Mouse (Mus musculus) embryonic facial prominence, embryonic 11.5 days (tissue): Measurements from ENCODE around the gene Bcl2. TPM values are rescaled to one million over a fixed set of nuclear protein-coding genes. Genes with fewer than 3 reads are reported as not detected.

Experiments used
- ATAC-seq: fragments of 200-750 bp; cut with Nextera tagmentation; replicated peaks from 2 replicates; pipeline ENCODE4 v1.8.0; 2017; ENCODE audit warnings: low read depth; ENCODE audit not compliant: insufficient number of reproducible peaks, low FRiP score, low TSS enrichment
- DNase-seq: peaks from one replicate; pipeline ENCODE4 v3.0.0-alpha.2; 2015; ENCODE audit warnings: low spot score
- H3K27ac ChIP-seq: fragments of 300-500 bp; sonication (generic); replicated peaks from 2 replicates; pipeline ENCODE4 v1.5.1; 2014; ENCODE audit warnings: mild to moderate bottlenecking, low read depth, low read length, control low read depth
- H3K27me3 ChIP-seq: fragments of 300-500 bp; sonication (generic); 2 replicates; pipeline ENCODE4 v1.6.1; 2014; ENCODE audit warnings: mild to moderate bottlenecking, low read length, moderate library complexity, mixed read lengths; ENCODE audit not compliant: control insufficient read depth, insufficient read depth
- H3K36me3 ChIP-seq: fragments of 300-500 bp; sonication (generic); replicated peaks from 2 replicates; pipeline ENCODE4 v1.6.1; 2014; ENCODE audit warnings: low read depth, mild to moderate bottlenecking, low read length, moderate library complexity, mixed read lengths; ENCODE audit not compliant: control insufficient read depth, insufficient read depth
- H3K4me1 ChIP-seq: fragments of 300-500 bp; sonication (generic); 2 replicates; pipeline ENCODE4 v1.6.1; 2014; ENCODE audit warnings: low read length, mixed read lengths; ENCODE audit not compliant: control insufficient read depth, insufficient read depth
- H3K4me2 ChIP-seq: fragments of 300-500 bp; sonication (generic); 2 replicates; pipeline ENCODE4 v1.6.1; 2014; ENCODE audit warnings: low read depth, mild to moderate bottlenecking, control low read depth, low read length, moderate library complexity
- H3K4me3 ChIP-seq: fragments of 300-500 bp; sonication (generic); 2 replicates; pipeline ENCODE4 v1.5.1; 2014; ENCODE audit warnings: low read depth, low read length, control low read depth
- H3K9ac ChIP-seq: fragments of 300-500 bp; sonication (generic); replicated peaks from 2 replicates; pipeline ENCODE4 v1.6.1; 2014; ENCODE audit warnings: mild to moderate bottlenecking, control low read depth, low read length
- H3K9me3 ChIP-seq: fragments of 300-500 bp; sonication (generic); replicated peaks from 2 replicates; pipeline ENCODE4 v1.6.1; 2016; ENCODE audit warnings: mild to moderate bottlenecking, low read length, inconsistent platforms, mixed read lengths; ENCODE audit not compliant: control insufficient read depth
- WGBS: fragments of 180-500 bp; shearing (Covaris S2); extraction: QIAGEN DNeasy Blood & Tissue Kit; methylation state at CpG from one replicate; pipeline ENCODE4 v1.1.7; 2014; 5-methylcytosine and 5-hydroxymethylcytosine counted together
- polyA plus RNA-seq: library from polyadenylated mRNA; unstranded; fragments of >200 nt; fragmentation: Nextera tagmentation; extraction: Ambion mirVana; gene quantifications from 2 replicates; pipeline ENCODE4 v1.2.1, GENCODE M21; 2014

Bcl2 gene
- polyA plus RNA-seq, 1 experiment from 2014 or later, result 7.1 TPM

DNA sequence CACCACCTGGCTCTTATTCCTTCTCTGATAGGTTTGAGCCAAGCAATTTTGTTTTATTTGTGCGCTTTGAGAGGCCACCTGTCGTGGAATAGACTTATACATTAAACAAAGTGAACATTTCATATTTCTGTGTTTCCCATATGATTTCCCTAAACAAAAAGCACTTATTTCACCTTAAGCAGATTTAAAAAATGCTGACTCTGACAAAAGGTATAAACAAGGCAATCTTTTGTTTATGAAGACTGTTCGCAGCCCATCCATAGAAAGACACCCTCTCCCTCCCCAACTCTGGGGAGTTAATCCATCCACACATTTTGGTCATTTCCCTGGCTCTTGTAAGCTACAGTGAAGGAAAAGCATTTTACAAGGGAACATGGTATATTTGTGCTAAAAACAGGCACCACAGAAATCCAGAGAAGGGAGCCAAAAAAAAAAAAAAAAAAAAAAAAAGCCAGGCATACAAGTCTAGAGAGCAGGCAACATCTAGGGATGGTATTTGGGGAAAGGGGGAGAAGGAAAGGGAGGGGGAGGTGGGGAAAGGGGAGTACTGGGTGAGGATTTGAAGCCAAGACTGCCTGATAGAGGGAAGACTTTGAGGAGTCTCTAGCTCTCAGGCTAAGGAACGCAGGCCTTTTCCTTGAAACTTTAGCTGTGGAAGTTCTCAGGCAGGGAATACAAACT, 105.8 kb downstream of the Bcl2 start:
- H3K4me2 ChIP-seq, result no peak overlapping the region
- no peaks in the 10 kb centered on the region for H3K4me1 ChIP-seq
- no peak overlapping the region for H3K4me3 ChIP-seq
- no peaks in the 10 kb centered on the region for H3K27me3 ChIP-seq
- no peak overlapping the region for H3K9ac ChIP-seq
- DNase-seq, result no peak
- no peak for ATAC-seq
- WGBS, result 86% methylated on average over 4 of the region's 4 CpGs
- no peak overlapping the region for H3K27ac ChIP-seq
- no peaks in the 10 kb centered on the region for H3K36me3 ChIP-seq
- no peaks in the 10 kb centered on the region for H3K9me3 ChIP-seq

DNA sequence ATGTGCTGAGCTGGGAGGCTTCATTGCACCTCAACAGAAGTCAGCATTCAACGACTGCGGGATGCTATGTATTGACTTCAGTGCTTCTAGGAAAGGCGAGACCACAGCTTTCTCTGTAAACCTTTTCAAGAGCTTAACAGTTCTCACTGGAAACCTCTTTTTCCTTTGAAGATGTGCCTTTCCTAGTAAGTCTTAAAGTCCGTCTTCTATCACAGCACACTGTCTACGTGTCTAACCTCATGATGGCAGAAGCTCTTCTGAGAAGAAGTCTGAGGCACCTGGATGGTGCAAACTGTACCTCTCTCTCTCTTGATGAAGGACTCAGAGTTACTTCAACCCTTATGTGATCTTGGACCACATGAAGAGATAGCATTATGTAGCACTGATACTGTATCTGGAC, 107.1 kb downstream of the Bcl2 start:
- Histone ChIP-seq H3K27me3 (no peaks in the 10 kb centered on the region), H3K36me3 (no peaks in the 10 kb centered on the region), H3K4me3 (no peak overlapping the region), H3K9me3 (no peaks in the 10 kb centered on the region), H3K27ac (no peak overlapping the region), H3K4me2 (no peak overlapping the region), H3K9ac (no peak overlapping the region), H3K4me1 (no peaks in the 10 kb centered on the region)
- DNase-seq (no peak), ATAC-seq (no peak)
- 87% methylated on average over 5 of the region's 5 CpGs for WGBS

DNA sequence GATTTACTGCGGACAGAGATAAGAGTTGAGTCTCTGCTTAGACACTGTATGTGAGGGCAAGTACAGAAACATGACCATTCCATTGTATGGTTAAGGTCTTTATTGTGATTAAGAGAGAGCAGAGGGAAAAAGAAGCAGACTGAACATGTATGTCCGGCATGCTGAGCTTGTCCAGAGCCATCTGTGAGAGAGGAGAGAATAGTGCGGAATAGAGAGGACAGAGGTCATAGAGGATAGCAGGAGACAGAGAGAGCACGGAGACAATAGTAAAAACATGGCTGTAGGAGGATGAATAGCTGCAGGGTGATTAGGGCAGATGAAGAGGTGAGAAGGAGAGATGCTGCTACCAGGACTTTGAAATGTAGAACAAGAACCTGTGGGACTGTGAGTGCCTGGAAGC, 110.7 kb downstream of the Bcl2 start:
- DNase-seq, result no peak
- Histone ChIP-seq H3K27ac (no peak overlapping the region), H3K4me3 (no peak overlapping the region), H3K9me3 (no peaks in the 10 kb centered on the region), H3K4me2 (no peak overlapping the region), H3K9ac (no peak overlapping the region), H3K4me1 (no peaks in the 10 kb centered on the region), H3K36me3 (no peaks in the 10 kb centered on the region), H3K27me3 (no peaks in the 10 kb centered on the region)
- WGBS, result 57% methylated on average over 4 of the region's 4 CpGs
- no peak for ATAC-seq

DNA sequence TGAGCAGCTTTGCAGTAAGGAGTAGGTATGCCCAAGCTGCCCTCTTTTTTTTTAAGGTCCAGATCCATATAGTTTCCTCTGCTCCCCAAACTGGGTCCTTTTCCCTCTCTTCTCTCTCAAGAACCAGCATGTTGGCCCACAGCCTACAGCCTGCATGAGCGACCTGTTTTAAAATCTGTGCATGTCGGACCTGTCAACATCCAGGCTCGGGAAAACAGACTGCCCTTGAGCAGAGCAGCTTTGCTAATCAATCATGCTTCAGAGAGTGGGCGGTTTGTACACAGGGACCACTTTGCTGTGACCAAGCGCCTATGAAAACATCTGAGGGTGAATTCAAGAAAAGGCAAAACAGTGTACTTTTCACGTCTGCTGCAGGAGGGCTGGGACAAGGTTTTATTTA, 111.1 kb downstream of the Bcl2 start:
- no peak for ATAC-seq
- Histone ChIP-seq H3K27ac (no peak overlapping the region), H3K36me3 (no peaks in the 10 kb centered on the region), H3K9ac (no peak overlapping the region), H3K27me3 (no peaks in the 10 kb centered on the region), H3K4me1 (no peaks in the 10 kb centered on the region), H3K4me3 (no peak overlapping the region), H3K4me2 (no peak overlapping the region), H3K9me3 (no peaks in the 10 kb centered on the region)
- WGBS, result 39% methylated on average over 6 of the region's 6 CpGs
- DNase-seq, result no peak

DNA sequence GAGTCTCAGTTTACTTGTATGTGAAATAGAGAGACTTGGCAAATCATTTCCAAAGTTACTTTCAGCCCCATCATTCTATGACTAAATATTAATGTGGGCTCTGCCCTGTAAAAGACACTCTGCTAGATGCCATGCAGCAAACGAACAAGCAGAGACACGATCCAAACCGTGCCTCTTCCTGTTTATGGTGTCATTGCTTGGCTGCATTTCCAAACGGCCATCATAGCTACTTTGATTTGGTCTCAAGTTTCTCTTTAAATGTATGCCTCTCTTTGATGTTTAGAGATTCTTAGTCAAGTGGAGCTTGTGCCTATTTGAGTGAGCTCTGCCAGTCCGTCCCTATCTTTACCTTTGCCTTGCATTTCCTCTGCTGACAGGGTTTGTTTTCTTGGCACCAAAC, 111.5 kb downstream of the Bcl2 start:
- H3K4me2 ChIP-seq, result no peak overlapping the region
- WGBS, result 51% methylated on average over 5 of the region's 5 CpGs

DNA sequence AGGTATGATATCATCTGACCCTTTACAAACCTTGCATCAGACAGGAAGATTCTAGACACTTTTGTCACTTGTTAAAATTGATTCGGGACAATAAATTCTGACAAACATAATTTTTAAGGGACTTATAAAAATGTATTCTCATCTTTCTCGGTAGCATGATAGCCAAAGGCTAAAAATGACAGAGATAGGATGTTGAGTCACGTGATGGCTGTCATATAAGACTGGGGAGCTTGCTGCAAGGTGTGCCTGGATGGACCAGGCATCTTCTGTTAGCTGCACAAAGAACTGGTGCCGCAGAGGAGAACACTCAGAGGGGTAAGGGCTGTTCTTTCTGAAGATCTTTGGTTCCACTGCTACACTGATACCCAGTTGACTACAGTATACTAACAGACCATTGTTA, 112.8 kb downstream of the Bcl2 start:
- H3K9me3 ChIP-seq, result no peaks in the 10 kb centered on the region
- H3K36me3 ChIP-seq, result no peaks in the 10 kb centered on the region
- no peak overlapping the region for H3K27ac ChIP-seq
- ATAC-seq, result no peak
- WGBS, result 88% methylated on average over 4 of the region's 4 CpGs
- H3K4me1 ChIP-seq, result no peaks in the 10 kb centered on the region
- no peaks in the 10 kb centered on the region for H3K27me3 ChIP-seq
- H3K4me2 ChIP-seq, result no peak overlapping the region
- no peak overlapping the region for H3K9ac ChIP-seq
- no peak overlapping the region for H3K4me3 ChIP-seq
- DNase-seq, result no peak

More for the DNA sequence above, 111.5 kb downstream of the Bcl2 start:
- Histone ChIP-seq H3K36me3 (no peaks in the 10 kb centered on the region), H3K9ac (no peak overlapping the region), H3K4me3 (no peak overlapping the region), H3K27ac (no peak overlapping the region), H3K4me1 (no peaks in the 10 kb centered on the region), H3K9me3 (no peaks in the 10 kb centered on the region), H3K27me3 (no peaks in the 10 kb centered on the region)
- ATAC-seq (no peak), DNase-seq (no peak)

DNA sequence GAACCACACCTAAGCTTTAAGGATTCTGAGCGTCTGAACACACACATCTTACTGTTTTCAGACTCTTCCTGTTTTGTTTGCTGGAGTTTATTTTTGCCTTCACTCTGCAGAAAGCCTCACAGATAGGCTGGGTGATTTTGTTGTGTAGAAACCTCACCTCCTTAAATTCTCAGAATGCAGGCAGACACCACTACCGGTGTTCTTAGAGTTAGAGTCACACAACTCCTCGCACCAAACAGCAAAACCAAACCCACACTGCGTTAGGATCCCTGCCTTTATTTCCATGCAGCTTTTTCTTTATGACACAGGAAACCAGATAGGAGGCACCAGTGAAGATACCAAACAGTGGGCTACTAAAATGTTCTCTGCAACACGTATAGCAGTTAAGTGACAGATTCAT, 113.2 kb downstream of the Bcl2 start:
- H3K4me2 ChIP-seq, result no peak overlapping the region
- H3K36me3 ChIP-seq, result no peaks in the 10 kb centered on the region
- no peak overlapping the region for H3K9ac ChIP-seq
- H3K4me3 ChIP-seq, result no peak overlapping the region
- no peaks in the 10 kb centered on the region for H3K4me1 ChIP-seq
- 86% methylated on average over 5 of the region's 5 CpGs for WGBS
- ATAC-seq, result no peak
- H3K27ac ChIP-seq, result no peak overlapping the region
- no peak for DNase-seq
- no peaks in the 10 kb centered on the region for H3K27me3 ChIP-seq
- H3K9me3 ChIP-seq, result no peaks in the 10 kb centered on the region

DNA sequence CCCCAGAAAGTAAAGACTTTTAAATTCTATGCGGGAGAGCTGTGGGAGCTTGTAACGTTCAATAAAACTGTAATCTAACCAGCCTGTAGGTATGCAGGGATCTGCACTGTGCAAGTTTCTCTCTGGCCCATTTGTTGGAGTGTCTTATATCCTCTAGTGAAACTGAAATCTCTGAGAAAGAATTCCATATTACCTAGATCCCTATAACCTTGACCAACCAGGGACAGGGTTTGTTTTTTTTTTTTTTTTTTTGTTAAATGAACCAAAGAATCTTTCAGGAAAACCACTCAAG, 115.8 kb downstream of the Bcl2 start:
- WGBS, result 85% methylated on average over 2 of the region's 2 CpGs
- H3K9me3 ChIP-seq, result no peaks in the 10 kb centered on the region
- no peaks in the 10 kb centered on the region for H3K36me3 ChIP-seq
- no peak overlapping the region for H3K4me2 ChIP-seq
- H3K27ac ChIP-seq, result no peak overlapping the region
- H3K9ac ChIP-seq, result no peak overlapping the region
- no peak for ATAC-seq
- no peaks in the 10 kb centered on the region for H3K4me1 ChIP-seq
- H3K27me3 ChIP-seq, result no peaks in the 10 kb centered on the region
- H3K4me3 ChIP-seq, result no peak overlapping the region
- DNase-seq, result no peak
